ENCODE assay signal across 8 mouse cellular contexts in genomic region chr5:134581146-134581545, GRCm38 (mm10). TPM values are rescaled to one million over a fixed set of nuclear protein-coding genes. Genes with fewer than 3 reads are reported as not detected.
DNase-seq lines count a peak whose midpoint lies in the region; ATAC-seq and TF ChIP-seq lines count a peak whose summit lies in the region.

TSS of gene Rfc2 (plus strand) at chr5:134581366.

- no peaks in the 10 kb centered on the region for H3K9me3 ChIP-seq in ES-E14 (ENCODE audit: control insufficient read depth, insufficient read depth, low read depth, low read length)
- no peaks in the 10 kb centered on the region for H3K9me3 ChIP-seq in hindbrain, embryonic 16.5 days (ENCODE audit: control insufficient read depth, low read length)
- no peaks in the 10 kb centered on the region for H3K9me3 ChIP-seq in neural tube, embryonic 12.5 days

- no peaks in the 10 kb centered on the region for H3K36me3 ChIP-seq in ES-E14 (ENCODE audit: control insufficient read depth, insufficient read depth, low read length, poor library complexity, severe bottlenecking)
- no peaks in the 10 kb centered on the region for H3K36me3 ChIP-seq in hindbrain, embryonic 16.5 days (ENCODE audit: control insufficient read depth, insufficient read depth, low read length)
- H3K36me3 ChIP-seq in neural tube, embryonic 12.5 days, result peaks cover 4% of the 10 kb centered on the region; the same call in 1 of the 2 replicates

- 86% methylated on average over 5 of the region's 5 CpGs for WGBS in hindbrain, embryonic 16.5 days
- 86% methylated on average over 5 of the region's 5 CpGs for WGBS in neural tube, embryonic 12.5 days

- in situ Hi-C loops in ES-E14 (cut with MboI; ENCODE audit: low sequenced_read_pairs in 2 of 2, unreplicated experiment in 2 of 2), result no loop called here

- H3K4me2 ChIP-seq in hindbrain, embryonic 16.5 days (ENCODE audit: low read length), result no peak within 1 kb of the TSS
- no peak within 1 kb of the TSS for H3K4me2 ChIP-seq in neural tube, embryonic 12.5 days (replicated peaks)

- TF ChIP-seq CTCF in gastrocnemius, adult 2 months (IDR thresholded peaks at IDR 0.05), result no peak

- H3K27ac ChIP-seq in ES-E14 (ENCODE audit: insufficient read depth, low read depth, low read length, poor library complexity, severe bottlenecking), result no peak within 1 kb of the TSS
- H3K27ac ChIP-seq in gastrocnemius, adult 2 months, result peak within 1 kb of the TSS; percentile 67
- H3K27ac ChIP-seq in hindbrain, embryonic 16.5 days (ENCODE audit: low read depth, low read length), result no peak within 1 kb of the TSS
- H3K27ac ChIP-seq in neural tube, embryonic 12.5 days, result no peak within 1 kb of the TSS

- no peak within 1 kb of the TSS for H3K4me3 ChIP-seq in ES-E14 (ENCODE audit: insufficient read depth in 1 of 2, low read depth in 1 of 2, low read length in 2 of 2, poor library complexity in 1 of 2, severe bottlenecking in 1 of 2)
- no peak within 1 kb of the TSS for H3K4me3 ChIP-seq in gastrocnemius, adult 2 months
- no peak within 1 kb of the TSS for H3K4me3 ChIP-seq in hindbrain, embryonic 16.5 days (ENCODE audit: low read length)
- no peak within 1 kb of the TSS for H3K4me3 ChIP-seq in neural tube, embryonic 12.5 days

- no peak within 1 kb of the TSS for H3K9ac ChIP-seq in ES-E14 (ENCODE audit: insufficient read depth, low read depth, low read length, poor library complexity, severe bottlenecking)
- no peak within 1 kb of the TSS for H3K9ac ChIP-seq in hindbrain, embryonic 16.5 days (ENCODE audit: low read depth, low read length)
- H3K9ac ChIP-seq in neural tube, embryonic 12.5 days, result no peak within 1 kb of the TSS

- intact Hi-C loops in gastrocnemius, adult 2 months (cut with DNase I), result loop anchor here (5.0 kb wide), 2 partner anchors 39 to 106 kb away; partner anchors contain the start of gene Limk1
- intact Hi-C loops in left cerebral cortex, postnatal 36 days (cut with DNase I), result no loop called here

- no peak for DNase-seq in ES-E14 (ENCODE audit: low read depth, low spot score)
- DNase-seq in adrenal gland, postnatal 10 days, result no peak
- no peak for DNase-seq in gastrocnemius, adult 2 months
- DNase-seq in left cerebral cortex, postnatal 36 days (ENCODE audit: low spot score in 2 of 2), result no peak
- DNase-seq in spleen, postnatal 14 days (ENCODE audit: low spot score in 2 of 2), result no peak
- no peak for DNase-seq in spleen, adult 12 weeks (ENCODE audit: low spot score)

- no peak for ATAC-seq in hindbrain, embryonic 16.5 days
- no peak for ATAC-seq in neural tube, embryonic 12.5 days (ENCODE audit: low FRiP score, low read depth)

- no peaks in the 10 kb centered on the region for H3K27me3 ChIP-seq in hindbrain, embryonic 16.5 days (replicated peaks; ENCODE audit: control insufficient read depth, insufficient read depth, low read length)
- H3K27me3 ChIP-seq in neural tube, embryonic 12.5 days (replicated peaks), result no peaks in the 10 kb centered on the region

- H3K4me1 ChIP-seq in ES-E14 (ENCODE audit: control insufficient read depth in 2 of 2, insufficient read depth in 2 of 2, low read length in 2 of 2, poor library complexity in 1 of 2), result peaks cover 0 to 2% of the 10 kb centered on the region in 2 experiments; a peak in 1 of 4 replicates
- H3K4me1 ChIP-seq in hindbrain, embryonic 16.5 days (ENCODE audit: control insufficient read depth, insufficient read depth, low read depth, low read length), result peaks cover 7% of the 10 kb centered on the region
- peaks cover 9% of the 10 kb centered on the region for H3K4me1 ChIP-seq in neural tube, embryonic 12.5 days

TF ChIP-seq in ES-E14, 5 proteins besides CTCF, POLR2A, EP300 and RAD21:
- TF ChIP-seq ZNF384 (IDR thresholded peaks at IDR 0.05; ENCODE audit: low read depth, low read length), result no peak
- TF ChIP-seq ZC3H11A (IDR thresholded peaks at IDR 0.05; ENCODE audit: borderline replicate concordance, low read depth, low read length), result no peak
- TF ChIP-seq CHD2 (IDR thresholded peaks at IDR 0.05; ENCODE audit: low read depth, low read length), result no peak
- TF ChIP-seq MAFK (IDR thresholded peaks at IDR 0.05; ENCODE audit: insufficient read depth, low read depth, low read length), result no peak
- TF ChIP-seq HCFC1 (IDR thresholded peaks at IDR 0.05; ENCODE audit: borderline replicate concordance, insufficient read depth, low read length), result no peak

RNA-seq across cellular contexts. Expression of gene Rfc2, which starts in this region (rescaled TPM):
- total RNA-seq in ES-E14 (2012; rRNA removed), result 165 and 168 TPM in 2 replicates
- 10 to 100 TPM; 51.1 to 56.7 TPM for total RNA-seq in adrenal gland, postnatal 10 days (2021)
- 10 to 100 TPM; 18.3 to 19.8 TPM for total RNA-seq in gastrocnemius, adult 2 months (2021)
- 189 and 192 TPM in 2 replicates for polyA plus RNA-seq in hindbrain, embryonic 16.5 days (2015; fragmentation: Nextera tagmentation; extraction: Ambion mirVana)
- 10 to 100 TPM; 54.7 to 66.9 TPM for total RNA-seq in left cerebral cortex, postnatal 36 days (2021)
- 228 and 231 TPM in 2 replicates for polyA plus RNA-seq in neural tube, embryonic 12.5 days (2016; fragmentation: Nextera tagmentation; extraction: Ambion mirVana)
